Mouse (Mus musculus) heart, adult 8-10 months (tissue): ENCODE results near the gene Vsx1. TPM values are rescaled to one million over a fixed set of nuclear protein-coding genes. Genes with fewer than 3 reads are reported as not detected.

ENCODE experiments used
- DNase-seq: peaks from one replicate; pipeline ENCODE4 v3.0.0; 2022; ENCODE audit warnings: low spot score
- total RNA-seq, 4 experiments: library from RNA; stranded (reverse); gene quantifications; 2 replicates each; pipeline ENCODE4 v1.2.4; 2022

Gene Vsx1
- total RNA-seq, 4 experiments from 2014 or later: 0.09 to 0.13 (median 0.12) TPM

DNA sequence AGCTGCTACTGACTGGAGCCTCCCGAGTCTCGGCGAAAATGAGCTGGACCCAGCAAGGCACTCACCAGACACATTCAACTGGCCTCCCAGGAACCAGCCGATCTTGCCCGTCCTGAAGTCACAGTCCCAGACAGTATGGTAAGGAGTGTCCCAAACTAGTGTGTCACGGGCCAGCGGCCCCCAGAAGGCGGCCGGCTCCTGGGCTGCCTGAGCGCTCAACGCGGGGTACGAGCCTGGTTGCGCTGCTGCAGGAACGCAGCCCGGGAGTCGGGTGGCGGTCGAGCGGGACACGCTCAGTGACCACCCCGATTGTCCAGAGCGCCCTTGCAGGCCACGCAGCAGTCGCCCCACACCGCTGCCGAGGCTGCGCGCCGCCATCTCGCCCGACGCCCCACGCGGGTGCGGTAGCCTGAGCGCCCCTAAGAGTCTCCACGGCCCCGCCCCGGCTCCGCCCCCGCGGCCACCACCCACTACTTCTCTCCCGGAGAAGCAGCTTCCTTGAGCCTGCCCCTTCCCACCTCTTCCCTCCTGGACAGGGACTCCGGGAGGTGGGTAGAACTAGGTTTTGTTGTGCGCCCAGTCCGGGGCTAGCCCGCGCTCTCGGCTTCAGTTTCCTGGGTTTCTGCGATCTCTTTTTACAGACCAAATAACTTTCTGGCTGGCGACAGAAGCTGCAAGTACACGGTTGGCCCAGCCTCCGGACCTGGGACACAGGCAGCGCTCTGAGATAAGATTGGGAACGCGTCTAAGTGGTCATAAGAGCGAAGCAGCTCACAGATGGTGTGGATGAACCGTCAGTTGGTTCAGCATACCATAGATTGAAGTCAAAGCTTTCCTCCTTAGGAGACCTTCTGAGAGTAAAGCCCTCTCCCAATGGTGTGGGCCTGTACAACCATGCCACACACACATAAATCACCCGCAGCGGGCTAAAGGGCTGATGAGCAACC is 21.1 kb downstream of the Vsx1 start, which contains the start of gene Acss1:
TSS of gene Acss1 (minus strand) at position 681 of the 947 bp plus-strand sequence.
- peak; percentile 62 for DNase-seq

DNA sequence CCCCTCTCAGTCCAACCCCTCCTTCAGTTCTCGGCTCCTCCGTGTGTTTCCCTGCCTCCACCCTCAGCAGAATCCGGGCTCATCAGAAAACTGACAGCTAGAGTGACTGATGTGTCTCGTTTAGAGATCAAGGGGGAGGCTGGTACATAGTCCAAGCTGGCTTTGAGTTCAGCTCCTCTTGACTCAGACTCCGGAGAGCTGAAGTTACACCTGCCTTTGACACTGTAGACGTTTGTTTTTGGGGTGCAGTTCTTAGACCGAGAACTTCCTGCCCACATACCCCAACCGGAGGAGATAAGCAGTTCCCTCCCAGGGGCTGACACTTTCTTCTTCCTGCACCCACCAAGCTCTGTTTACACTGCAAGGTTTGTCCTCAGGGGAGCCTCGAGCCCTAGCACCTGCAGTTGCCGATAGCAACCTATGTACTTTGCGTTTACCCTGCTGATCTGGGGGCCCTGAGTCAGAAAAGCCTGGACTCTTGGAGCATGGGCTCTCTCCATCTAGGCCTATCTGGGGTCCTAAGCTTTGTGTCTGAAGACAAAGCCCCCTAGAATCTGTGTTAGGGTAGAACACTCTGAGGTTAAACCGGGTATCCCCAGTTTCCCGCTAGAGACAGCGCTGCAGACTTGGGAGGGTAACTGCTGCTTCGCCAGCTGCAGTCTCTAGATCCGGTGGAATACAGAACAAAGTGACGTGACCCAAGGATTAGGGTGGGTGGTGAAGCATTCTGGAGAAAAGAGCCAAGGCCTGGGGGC is 21.9 kb downstream of the Vsx1 start:
- DNase-seq: no peak

DNA sequence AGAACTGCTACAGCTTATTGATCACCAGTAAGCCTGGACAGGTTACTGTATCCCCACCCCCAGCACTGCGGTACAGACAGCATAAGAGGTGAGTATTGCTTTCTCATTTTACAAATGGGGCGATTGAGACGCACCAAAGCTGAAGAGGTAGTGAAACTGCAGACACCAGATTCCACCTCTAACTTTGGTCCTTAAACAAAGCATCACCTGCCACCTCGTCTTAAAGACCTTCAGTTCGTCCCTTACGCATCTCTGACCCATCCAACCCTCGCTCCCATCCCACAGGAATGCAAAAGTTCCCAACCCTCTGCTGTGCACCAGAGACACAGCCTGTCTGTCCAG is 22.5 kb downstream of the Vsx1 start:
- DNase-seq: no peak

DNA sequence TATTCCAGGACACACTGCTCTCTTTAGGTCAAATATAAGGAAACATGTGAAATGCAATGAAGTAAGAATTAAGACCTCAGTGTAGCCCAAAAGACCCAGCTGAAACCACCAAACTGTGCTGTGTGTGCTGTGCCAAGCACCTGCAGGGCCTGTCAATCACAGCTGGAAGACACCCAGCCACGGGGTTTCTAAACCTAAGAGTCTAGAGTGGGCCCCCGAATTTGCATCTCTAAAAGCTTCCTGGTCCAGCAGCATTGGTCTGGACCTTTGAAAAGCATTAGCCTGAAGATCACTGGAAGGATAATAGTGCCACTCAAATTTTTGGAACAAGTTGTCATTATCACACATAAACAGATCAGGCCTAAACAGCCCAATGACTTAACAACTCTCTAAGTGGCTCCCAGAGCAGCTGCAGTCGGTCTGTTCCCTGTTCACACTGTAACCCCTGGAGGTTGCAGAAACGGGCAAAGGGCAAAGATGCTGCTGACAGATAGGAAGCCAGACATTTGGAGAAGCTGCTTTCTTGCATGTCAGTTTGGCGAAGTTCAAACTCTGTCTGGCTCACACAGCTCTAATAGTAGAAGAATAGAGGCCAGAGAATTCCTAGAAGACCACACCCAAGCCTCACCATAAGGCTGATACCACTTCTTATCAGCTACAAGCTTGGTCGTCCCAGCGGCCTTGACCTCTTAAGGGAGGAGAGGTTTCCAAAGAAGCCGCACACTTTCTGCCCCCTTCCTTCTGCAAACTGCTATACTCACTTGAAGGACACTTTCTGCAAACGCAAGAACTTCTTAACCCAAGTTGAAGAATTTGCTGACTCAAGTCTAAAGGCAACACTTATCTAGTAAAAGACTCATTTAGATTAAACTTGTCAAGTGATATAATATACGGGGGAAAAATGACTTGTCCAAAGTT is 23.4 kb downstream of the Vsx1 start:
- no peak for DNase-seq

DNA sequence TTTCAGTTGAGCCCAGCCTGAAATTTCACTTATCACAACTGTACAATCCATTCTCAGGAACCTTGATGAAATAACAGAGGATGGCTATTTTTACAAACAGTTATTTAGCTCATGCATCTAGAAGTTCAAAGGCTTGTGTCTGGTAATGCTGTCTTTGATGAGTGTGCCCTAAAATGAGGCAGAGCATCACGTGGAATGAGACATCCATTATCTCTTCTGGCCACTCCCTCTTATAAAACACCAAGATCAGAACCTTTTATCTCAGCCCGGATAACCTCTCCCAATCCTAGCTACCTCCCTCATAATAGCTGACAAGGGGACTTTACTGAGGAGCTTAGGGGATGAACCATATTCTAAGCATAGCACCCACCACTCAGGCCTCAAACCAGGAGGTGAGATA is 24.2 kb downstream of the Vsx1 start:
- DNase-seq: no peak

DNA sequence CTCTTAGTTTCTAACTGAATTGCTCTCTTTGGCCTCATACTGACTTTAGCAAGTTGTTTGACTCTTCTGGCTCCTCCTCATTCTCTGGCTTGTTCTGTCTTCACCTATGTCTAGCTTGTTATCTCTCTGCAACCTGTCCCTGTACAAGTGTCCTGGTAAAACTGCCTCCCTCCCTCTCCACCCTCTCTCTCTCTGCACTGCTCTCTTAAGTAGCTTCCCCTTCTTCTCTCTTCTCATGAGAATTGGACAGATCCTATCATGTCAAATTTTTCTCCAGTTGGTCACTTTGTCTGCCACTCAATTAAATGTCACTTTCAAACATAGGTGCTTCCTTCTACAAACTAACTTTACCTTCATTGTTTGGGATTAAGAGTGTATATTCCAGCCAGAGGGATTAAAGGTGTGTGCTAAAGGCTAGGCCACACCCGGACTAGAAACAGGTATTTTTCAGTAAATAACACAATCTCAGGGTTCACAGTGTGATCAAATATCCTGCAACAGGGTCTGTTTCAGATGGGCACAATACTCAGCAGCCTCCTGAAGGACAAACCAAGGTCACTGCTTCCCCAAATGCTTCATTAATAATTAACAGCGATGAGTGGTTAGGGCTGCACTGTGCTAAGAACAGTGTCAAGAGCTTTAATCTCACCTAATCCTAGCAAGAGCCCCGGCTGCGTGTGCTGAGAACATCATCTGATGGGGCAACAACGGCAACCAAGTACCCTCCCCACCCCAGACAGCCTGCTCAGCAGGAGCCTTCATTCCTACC is 24.8 kb downstream of the Vsx1 start:
- no peak for DNase-seq

DNA sequence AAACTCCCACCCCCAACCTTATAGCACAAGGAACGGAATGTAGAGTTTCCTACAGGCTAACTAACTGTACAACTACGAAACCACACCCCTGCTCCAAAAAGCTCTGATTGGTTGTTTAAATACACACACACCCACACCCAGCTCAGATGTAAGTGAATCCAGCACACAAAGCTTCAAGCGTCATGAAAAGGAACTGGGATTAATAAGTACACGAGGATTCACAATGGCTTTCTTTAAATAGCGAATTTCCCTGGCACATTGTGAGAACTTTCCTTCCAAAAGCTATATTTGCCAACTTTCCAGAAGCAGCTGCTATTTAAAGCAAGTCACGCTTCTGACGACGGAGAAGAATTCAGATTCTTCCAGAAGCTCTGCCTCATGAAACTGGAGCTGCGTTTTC is 25.9 kb downstream of the Vsx1 start:
- peak; percentile 77 for DNase-seq

DNA sequence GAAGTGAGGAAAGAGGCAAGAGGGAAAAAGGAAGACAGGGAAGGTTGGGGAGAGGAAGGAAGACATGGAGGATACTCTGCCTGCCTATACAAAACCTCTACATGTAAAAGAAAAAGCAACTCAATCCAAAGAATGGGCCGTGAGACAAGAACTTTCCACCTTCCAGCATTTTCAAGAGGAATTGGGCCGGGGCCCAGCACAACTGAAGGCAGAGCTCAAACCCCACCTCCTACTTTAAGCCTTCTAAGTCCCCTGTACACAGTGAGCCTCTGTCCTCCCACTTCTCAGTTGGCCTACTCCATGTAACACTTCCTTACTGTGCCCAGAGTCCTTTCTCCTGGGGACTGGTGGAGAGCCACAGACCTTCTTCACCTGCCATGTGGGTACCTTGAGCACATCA is 27.2 kb downstream of the Vsx1 start:
- DNase-seq: no peak

DNA sequence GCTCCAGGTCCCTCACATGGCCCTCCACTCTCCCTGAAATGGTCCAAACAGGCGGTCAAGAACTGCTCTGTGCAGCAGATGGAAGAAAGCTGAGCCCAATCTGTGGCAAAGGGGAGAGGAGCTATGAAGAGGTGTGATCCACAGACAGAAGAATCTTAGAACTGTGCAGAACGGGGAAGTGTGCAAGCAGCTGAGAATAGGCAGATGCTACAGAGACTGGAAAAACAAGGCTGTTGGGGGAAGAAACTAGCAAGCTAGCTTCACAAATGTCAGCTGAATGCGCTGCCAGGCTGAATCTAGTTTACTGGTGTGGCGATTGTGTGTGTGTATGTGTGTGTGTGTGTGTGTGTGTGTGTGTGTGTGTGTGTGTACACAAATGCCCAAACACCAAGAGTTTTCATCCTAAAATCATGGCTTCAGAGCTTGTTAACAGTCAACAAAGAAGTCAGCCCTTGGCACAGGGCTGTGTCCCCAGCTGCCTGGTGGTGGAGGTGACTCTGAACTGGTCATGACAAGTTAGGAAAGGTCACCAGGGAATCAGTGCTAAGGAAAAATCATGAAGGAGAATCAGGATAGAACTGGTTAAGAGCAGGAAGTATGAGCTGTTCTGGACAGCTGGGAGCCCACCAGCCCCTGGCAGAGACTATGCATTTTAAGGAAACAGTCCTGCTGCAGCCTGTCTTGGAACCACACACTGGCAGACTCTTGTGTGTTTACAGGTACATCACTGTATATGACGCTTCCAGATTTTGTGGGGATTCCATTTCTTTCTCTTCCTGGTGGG is 28.3 kb downstream of the Vsx1 start:
- DNase-seq: no peak

DNA sequence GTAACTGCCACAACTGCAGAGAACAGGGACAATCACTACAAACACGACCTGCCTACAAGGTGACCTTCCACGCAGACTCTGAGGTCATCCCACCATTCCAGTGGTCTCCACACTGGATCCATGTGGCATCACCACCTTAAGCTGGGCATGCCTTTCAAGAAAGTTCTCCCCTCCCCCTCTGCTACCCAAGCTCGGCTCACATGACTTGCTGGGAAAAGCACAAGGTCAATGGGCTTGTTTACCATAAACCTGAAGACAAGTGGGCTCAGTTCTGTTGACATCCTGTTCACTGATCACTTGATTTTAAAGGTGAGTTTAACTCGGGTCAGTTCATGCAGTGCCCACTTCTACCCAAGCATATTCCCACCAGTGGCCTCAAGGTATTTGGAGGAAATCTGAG is 29.1 kb downstream of the Vsx1 start:
- DNase-seq: no peak

DNA sequence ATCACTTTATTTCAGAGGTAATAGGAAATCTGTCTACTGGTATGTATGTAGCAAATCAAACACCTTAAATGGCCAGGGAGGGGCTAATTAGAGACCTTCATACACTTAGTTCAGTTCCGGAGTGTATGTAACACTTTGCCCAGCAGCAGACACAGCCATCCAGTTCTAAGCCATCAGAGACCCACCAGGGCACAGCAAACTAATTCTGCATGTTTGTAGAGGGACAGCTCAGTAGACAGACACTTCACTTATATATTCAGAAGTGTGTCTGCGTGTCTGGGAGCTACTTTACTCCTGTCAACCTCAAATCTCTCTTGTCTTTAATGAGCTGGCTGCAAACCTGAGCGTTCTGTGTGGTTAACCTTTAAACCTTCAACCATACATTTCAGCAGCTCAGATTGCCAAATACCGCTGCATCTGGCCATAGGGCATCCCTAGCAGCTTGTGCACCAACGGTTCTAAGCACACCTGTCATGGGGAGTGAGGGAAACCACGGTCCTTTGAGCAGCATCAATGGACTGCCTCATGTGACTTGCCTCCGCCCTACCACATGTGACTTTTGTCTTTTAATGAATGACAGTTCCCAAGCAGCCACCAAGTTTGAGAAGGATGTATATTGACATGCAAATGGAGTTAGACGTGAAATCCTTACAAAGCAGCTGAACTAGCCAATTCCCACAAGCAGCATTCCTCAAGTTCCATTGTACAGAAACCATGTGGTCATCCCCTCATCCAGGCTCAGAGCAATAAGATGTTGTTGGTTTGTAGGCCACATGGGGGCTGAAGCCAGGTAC is 32.0 kb downstream of the Vsx1 start:
- no peak for DNase-seq

DNA sequence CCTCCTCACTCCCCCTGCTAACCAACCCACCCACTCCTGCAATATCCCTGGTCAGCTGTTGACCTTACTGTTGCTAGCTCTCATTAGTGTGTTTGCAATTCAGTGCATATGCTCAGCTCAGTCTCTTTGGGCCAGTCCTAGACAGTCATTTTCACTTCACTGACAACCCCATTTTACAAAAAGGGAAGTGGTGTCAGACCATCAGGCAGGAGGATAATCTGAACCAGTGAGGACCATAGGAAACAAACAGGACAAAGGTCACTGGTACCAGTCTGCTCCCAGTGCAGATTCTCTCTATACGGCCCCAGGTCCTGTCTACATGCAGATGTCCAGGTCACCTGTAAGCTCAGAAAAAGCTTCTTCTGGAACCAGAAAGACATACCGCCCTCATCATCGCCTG is 33.0 kb downstream of the Vsx1 start:
- DNase-seq: no peak

DNA sequence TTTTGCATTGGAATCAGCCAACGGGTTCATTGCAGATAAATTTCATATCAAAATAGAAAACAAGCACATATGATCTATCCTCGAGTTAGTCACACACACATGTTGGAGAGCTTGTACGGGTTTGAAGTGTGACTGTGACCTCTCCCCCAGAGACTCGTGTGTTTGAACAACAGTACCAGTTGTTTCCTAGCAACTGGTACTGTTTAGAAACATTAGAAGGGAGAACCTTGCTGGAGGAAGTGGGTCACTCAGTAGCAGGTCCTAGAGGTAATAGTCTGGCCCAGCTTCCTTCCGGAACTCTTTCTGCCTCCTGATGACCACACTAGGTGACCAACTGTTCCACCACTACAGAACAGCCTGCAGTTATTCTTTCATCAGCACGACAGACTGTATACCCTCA is 33.9 kb downstream of the Vsx1 start:
- DNase-seq: no peak

DNA sequence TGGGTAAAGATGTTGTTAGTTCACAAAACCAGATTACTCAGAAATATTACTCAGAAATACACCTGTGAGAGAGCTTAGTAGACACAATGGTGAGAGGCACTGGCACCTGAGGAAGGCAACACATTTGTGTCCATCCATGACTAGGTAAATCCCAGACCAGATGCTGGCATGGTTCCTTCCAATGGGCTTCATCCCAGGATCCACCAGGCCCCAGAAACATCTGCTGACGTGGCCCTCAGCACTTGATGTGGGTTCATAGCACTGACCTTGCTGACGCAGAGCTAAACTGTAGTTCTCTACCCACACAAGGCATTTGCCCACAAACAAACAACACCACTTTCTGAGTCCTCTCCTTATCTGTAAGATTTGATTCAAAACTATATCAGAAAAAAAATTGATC is 34.3 kb downstream of the Vsx1 start:
- DNase-seq: no peak

DNA sequence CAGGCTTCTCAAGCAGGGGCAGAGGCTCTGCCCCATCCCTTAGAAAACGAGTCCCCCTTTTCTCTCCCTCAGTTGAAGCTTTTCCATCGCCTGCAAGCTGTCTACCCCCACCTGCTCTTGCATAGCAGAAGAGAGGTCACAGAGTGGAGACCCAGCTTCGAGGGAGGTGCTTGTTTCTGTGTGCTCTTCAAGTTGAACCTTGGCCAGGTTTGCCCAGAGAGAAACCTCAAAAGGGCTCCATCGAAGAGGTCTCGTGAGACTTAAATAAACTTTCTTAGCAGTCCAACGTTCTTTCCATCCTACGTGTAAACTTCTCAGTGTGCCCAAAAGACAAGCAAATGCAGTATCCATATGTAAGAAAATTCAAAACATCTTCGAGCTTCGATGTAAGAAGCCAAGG is 37.8 kb downstream of the Vsx1 start:
- DNase-seq: no peak

DNA sequence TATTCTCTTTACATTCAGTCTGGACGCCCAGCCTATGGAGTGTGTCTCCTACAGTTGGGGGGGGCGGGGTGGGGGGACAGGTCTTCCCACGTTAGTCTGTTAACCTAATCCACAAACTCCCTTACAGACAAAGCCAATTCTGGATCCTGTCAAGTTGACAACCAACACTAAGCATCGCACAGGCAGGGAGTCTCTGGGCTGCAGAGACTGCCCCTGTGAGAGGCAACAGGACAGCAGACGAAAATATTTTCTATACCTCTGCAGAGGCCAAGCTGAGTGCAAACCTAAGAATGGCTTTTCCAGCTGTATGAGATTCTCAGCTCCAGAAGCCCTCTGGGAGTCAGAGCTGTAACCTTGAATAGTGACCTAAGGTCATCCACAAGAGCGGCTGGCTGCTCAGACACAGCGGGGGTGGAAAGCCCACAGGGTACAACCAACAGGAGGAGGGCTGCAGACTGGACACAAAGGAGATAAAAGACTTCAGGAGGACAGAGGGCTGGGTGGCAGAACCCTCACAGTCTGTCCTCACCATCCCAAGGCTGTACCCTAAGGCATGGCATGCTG is 38.6 kb downstream of the Vsx1 start:
- DNase-seq: no peak

DNA sequence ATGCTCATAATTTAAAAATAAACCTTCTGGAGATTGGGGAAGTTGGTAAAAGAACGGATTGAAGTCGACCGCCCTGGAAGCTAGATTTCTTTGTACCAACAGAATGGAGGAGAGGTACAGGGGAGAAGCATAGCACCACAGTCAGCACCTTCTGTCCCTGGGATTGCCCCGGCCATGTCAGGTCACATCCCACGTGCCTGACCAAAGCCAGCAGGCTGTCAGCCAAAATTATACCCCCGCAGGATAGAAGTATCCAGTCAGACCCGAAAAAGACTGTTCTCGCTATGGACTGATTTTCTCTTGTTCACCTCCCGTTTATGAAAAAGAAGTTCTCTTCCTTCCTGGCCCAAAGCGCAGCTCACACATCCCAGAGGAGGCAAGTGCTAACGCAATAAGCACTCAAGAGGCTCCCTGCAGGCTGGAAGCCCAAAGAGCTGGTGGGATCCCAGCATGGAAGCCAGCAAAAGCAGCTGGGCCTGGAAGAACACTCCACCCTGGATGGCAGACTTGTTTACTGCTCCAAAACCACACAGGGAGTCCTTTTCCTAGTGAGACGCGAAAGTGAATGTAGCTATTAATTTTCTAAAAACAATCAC is 40.8 kb downstream of the Vsx1 start:
- no peak for DNase-seq

DNA sequence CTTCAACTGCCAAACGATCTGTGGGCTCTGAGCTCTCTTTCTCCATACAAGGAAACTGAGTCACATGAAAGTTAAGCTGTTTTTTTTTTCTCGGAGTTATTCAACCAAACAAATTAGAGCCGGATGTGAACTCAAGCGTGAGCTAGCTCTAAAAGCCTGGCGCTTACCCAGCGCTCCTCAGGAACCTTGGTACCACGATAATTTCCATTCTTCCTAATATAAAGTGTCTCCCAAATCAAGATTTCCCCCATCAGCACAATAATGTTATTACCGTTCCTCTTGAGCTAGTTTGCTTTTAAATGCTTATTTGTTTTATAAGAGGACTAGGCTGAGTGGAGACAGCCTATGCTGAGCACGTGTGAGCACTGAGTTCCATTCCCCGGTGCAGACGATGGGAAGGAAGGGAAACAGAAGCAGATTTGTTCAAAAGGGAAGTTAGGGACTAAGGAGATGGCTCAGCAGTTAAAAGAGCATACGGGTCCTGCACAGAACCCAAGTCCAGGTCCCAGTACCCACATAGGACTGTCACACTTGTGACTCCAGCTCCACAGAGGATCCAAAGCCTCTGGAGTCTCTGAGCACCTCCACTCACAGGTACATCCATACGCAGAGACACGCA is 41.4 kb downstream of the Vsx1 start:
- DNase-seq: no peak
